Mouse (Mus musculus) gastrocnemius, adult 8-10 months (tissue): Measurements from ENCODE around the gene Gsdma3. TPM values are rescaled to one million over a fixed set of nuclear protein-coding genes. Genes with fewer than 3 reads are reported as not detected.
A peak's percentile ranks its signal among the peaks of the same experiment; 100 is the strongest.

ENCODE experiments used
- DNase-seq, 2 experiments: peaks; one replicate each; pipeline ENCODE4 v3.0.0; 2022; ENCODE audit warnings: low spot score in 2 of 2
- total RNA-seq, 4 experiments: library from RNA; stranded (reverse); gene quantifications; 2 replicates each; pipeline ENCODE4 v1.2.4; 2022

The Gsdma3 gene
- total RNA-seq = 10 to 100 TPM in 1 of 4 experiments, 1 to 10 TPM in 3; 5.5 to 18.2 (median 8.3) TPM

- no peak for DNase-seq
Measured at GRCm38 (mm10) chr11:98625611-98626410, at the start of gene Gsdma3, which contains the start of gene Gm12355. Gsdma3 (plus strand) TSS chr11:98626360. Gm12355 (minus strand) TSS chr11:98625661.

- peak in 1 of 2 experiments; percentile 13 for DNase-seq
Measured at GRCm38 (mm10) chr11:98577776-98578175, 48.4 kb upstream of the Gsdma3 start.

- DNase-seq = no peak
Measured at GRCm38 (mm10) chr11:98580301-98581121, 45.6 kb upstream of the Gsdma3 start.

- DNase-seq = no peak
Measured at GRCm38 (mm10) chr11:98581286-98582029, 44.7 kb upstream of the Gsdma3 start.

GRCm38 (mm10) chr11:98582030-98582388 lies 44.2 kb upstream of the Gsdma3 start:
- no peak for DNase-seq

GRCm38 (mm10) chr11:98582551-98583264 lies 43.5 kb upstream of the Gsdma3 start:
- no peak for DNase-seq

GRCm38 (mm10) chr11:98583265-98583552 lies 43.0 kb upstream of the Gsdma3 start:
- no peak for DNase-seq

- DNase-seq = no peak
Measured at GRCm38 (mm10) chr11:98583571-98583970, 42.6 kb upstream of the Gsdma3 start.

GRCm38 (mm10) chr11:98584146-98584545 lies 42.0 kb upstream of the Gsdma3 start:
- no peak for DNase-seq

- DNase-seq = no peak
Measured at GRCm38 (mm10) chr11:98584629-98585177, 41.5 kb upstream of the Gsdma3 start.

GRCm38 (mm10) chr11:98586087-98586891 lies 39.9 kb upstream of the Gsdma3 start:
- peak in 1 of 2 experiments; percentile 9 for DNase-seq

GRCm38 (mm10) chr11:98586892-98587563 lies 39.1 kb upstream of the Gsdma3 start, which contains the start of gene Ormdl3:
Ormdl3 (minus strand) TSS chr11:98587368.
- peak; percentile 97 for DNase-seq

GRCm38 (mm10) chr11:98587684-98588546 lies 38.2 kb upstream of the Gsdma3 start:
- peak; percentile 57 to 58 for DNase-seq

GRCm38 (mm10) chr11:98588833-98589281 lies 37.3 kb upstream of the Gsdma3 start:
- DNase-seq = no peak

GRCm38 (mm10) chr11:98589306-98589705 lies 36.9 kb upstream of the Gsdma3 start:
- no peak for DNase-seq

- no peak for DNase-seq
Measured at GRCm38 (mm10) chr11:98590548-98591445, 35.4 kb upstream of the Gsdma3 start.

GRCm38 (mm10) chr11:98595021-98595420 lies 31.1 kb upstream of the Gsdma3 start:
- no peak for DNase-seq
